In the genomic region with DNA sequence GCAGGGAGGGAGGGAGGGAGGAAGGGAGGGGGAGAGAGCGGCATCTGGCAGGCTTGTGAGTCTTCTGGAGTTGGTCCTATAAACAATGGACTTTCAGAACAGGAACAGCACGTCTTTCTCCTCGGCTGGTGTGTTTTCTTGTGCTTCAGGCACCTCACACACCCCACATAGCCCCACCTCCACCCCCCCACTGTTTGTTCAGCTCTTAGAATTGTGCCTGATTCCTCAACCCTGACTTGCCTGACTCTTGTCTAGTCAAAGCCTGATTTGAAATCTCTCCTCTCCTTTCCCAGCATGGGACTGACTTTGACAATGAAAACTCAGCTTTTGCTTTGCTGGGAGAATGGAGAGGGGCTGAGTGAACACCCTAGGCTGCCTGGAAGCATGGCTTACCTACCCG, we compare ENCODE assay signal across 12 mouse cellular contexts. TPM values are rescaled to one million over a fixed set of nuclear protein-coding genes. Genes with fewer than 3 reads are reported as not detected.
DNase-seq lines count a peak whose midpoint lies in the region; ATAC-seq and TF ChIP-seq lines count a peak whose summit lies in the region.
"Had no signal": no experiment of that assay in that cellular context is flagged by ENCODE, and none has a peak within 500 bp of the region (broad histone marks: within the 10 kb centered on the region; RNA-seq: fewer than 3 reads in every experiment).

No protein-coding gene starts in this region.

- no peak for TF ChIP-seq CTCF in heart, adult 2 months (IDR thresholded peaks at IDR 0.05)

- no peak overlapping the region for H3K4me3 ChIP-seq in heart, adult 2 months
- H3K4me3 ChIP-seq in limb, embryonic 15.5 days: no peak overlapping the region
- H3K4me3 ChIP-seq in limb, embryonic 10.5 days: no peak overlapping the region
- H3K4me3 ChIP-seq: forebrain, embryonic 13.5 days had no signal

- H3K4me2 ChIP-seq in limb, embryonic 15.5 days: no peak overlapping the region
- H3K4me2 ChIP-seq: forebrain, embryonic 13.5 days had no signal

- no peaks in the 10 kb centered on the region for H3K27me3 ChIP-seq in heart, adult 2 months (ENCODE audit: control insufficient read depth, insufficient read depth, low read length)
- H3K27me3 ChIP-seq in limb, embryonic 15.5 days: no peaks in the 10 kb centered on the region
- H3K27me3 ChIP-seq in limb, embryonic 10.5 days (ENCODE audit: low read depth, poor library complexity, severe bottlenecking): no peaks in the 10 kb centered on the region; the same call in 1 of the 2 replicates
- H3K27me3 ChIP-seq: forebrain, embryonic 13.5 days had no signal

- intact Hi-C loops in heart, adult 2 months (cut with DNase I): no loop called here

- DNase-seq in heart, adult 2 months: no peak
- DNase-seq in heart, adult 8-10 months (ENCODE audit: low spot score): no peak
- DNase-seq in limb, embryonic 10.5 days (ENCODE audit: low spot score): no peak
- DNase-seq in R1 (ENCODE audit: low read depth, low spot score): peak; percentile 67
- peak; percentile 57 for DNase-seq in lung, postnatal 25 days (ENCODE audit: low spot score)
- DNase-seq in spleen, postnatal 36 days (ENCODE audit: low spot score in 2 of 2): no peak
- DNase-seq in testis, postnatal 14 days (ENCODE audit: low spot score): no peak
- DNase-seq: gastrocnemius, postnatal 14 days; layer of hippocampus, postnatal 36 days; thymus, postnatal 4 days had no signal

- H3K9me3 ChIP-seq in limb, embryonic 15.5 days: no peaks in the 10 kb centered on the region
- no peaks in the 10 kb centered on the region for H3K9me3 ChIP-seq in limb, embryonic 10.5 days (replicated peaks)
- H3K9me3 ChIP-seq: forebrain, embryonic 13.5 days had no signal

- no peak for TF ChIP-seq EP300 in heart, adult 2 months (IDR thresholded peaks at IDR 0.05; ENCODE audit: insufficient read depth, low read depth, low read length)

- no peaks in the 10 kb centered on the region for H3K79me2 ChIP-seq in heart, adult 2 months (replicated peaks; ENCODE audit: control insufficient read depth, insufficient read depth, low read length)

- 23% methylated on average over 4 of the region's 4 CpGs for WGBS in heart, adult 2 months
- WGBS in limb, embryonic 15.5 days: 31% methylated on average over 4 of the region's 4 CpGs
- 39% methylated on average over 4 of the region's 4 CpGs for WGBS in limb, embryonic 10.5 days

- no peak for TF ChIP-seq POLR2A in heart, adult 2 months (IDR thresholded peaks at IDR 0.05; ENCODE audit: insufficient read depth, low read depth, low read length)

- ATAC-seq in limb, embryonic 15.5 days (ENCODE audit: insufficient number of reproducible peaks, low FRiP score, low TSS enrichment, low read depth): no peak
- ATAC-seq: forebrain, embryonic 13.5 days had no signal

- H3K4me1 ChIP-seq in heart, adult 2 months (ENCODE audit: control insufficient read depth, insufficient read depth, low read length): peaks cover 6% of the 10 kb centered on the region
- peaks cover 24% of the 10 kb centered on the region for H3K4me1 ChIP-seq in limb, embryonic 15.5 days
- peaks cover 14% of the 10 kb centered on the region for H3K4me1 ChIP-seq in limb, embryonic 10.5 days

- H3K27ac ChIP-seq in heart, adult 2 months: peak overlapping the region; percentile 0
- H3K27ac ChIP-seq in limb, embryonic 15.5 days: peak overlapping the region; percentile 54; the same call in 1 of the 2 replicates
- H3K27ac ChIP-seq in limb, embryonic 10.5 days: no peak overlapping the region
- H3K27ac ChIP-seq: forebrain, embryonic 13.5 days had no signal

- peaks cover 16% of the 10 kb centered on the region for H3K36me3 ChIP-seq in heart, adult 2 months (ENCODE audit: control insufficient read depth, insufficient read depth, low read length)
- H3K36me3 ChIP-seq in limb, embryonic 15.5 days: 0 out of 2 replicates have a peak, but pooled peaks cover 7% of the 10 kb centered on the region
- H3K36me3 ChIP-seq in limb, embryonic 10.5 days: no peaks in the 10 kb centered on the region

- no peak overlapping the region for H3K9ac ChIP-seq in heart, adult 2 months (ENCODE audit: low read depth, low read length)
- H3K9ac ChIP-seq in limb, embryonic 15.5 days: no peak overlapping the region

RNA-seq across cellular contexts. Expression of gene Hspb8, which starts 15.3 kb away (rescaled TPM):
- 100 to 1,000 TPM; 419 to 483 TPM for total RNA-seq in heart, adult 2 months (2021)
- 552 and 677 TPM in 2 replicates for polyA plus RNA-seq in heart, adult 2 months (2012; rRNA removed)
- total RNA-seq in heart, adult 8-10 months (2022): 100 to 1,000 TPM; 427 to 604 (median 541) TPM
- 27.1 and 38.1 TPM in 2 replicates for polyA plus RNA-seq in limb, embryonic 15.5 days (2015; fragmentation: Nextera tagmentation; extraction: Ambion mirVana)
- polyA plus RNA-seq in limb, embryonic 10.5 days (2016; fragmentation: Nextera tagmentation; extraction: Ambion mirVana): 8.8 and 9.7 TPM in 2 replicates

Comparison
In these comparisons a context has a peak if more than half of its experiments do, and no peak if none do; other contexts are left out.
1. DNase-seq: peak in R1 (single experiment) and lung, postnatal 25 days (single experiment); none in heart, adult 2 months (0 of 2), heart, adult 8-10 months (single experiment), limb, embryonic 10.5 days (single experiment), spleen, postnatal 36 days (0 of 2) and testis, postnatal 14 days (single experiment).
2. RNA of gene Hspb8, which starts 15.3 kb away (polyA plus RNA-seq): 552 to 677 TPM in heart, adult 2 months; 27.1 to 38.1 TPM in limb, embryonic 15.5 days and 8.8 to 9.7 TPM in limb, embryonic 10.5 days; every median in the first group is over 10 times any median in the second.